Mouse (Mus musculus) right cerebral cortex, postnatal 25 days (tissue): ENCODE measurements around the gene Serpina9.
"Not testable (repeated sequence)": the region's sequence is repeated elsewhere in the genome, so short reads cannot be mapped to it uniquely, and the experiment has no call there.

Experiments
- DNase-seq: peaks from one replicate; pipeline ENCODE4 v3.0.0; 2022

The Serpina9 gene

GRCm38 (mm10) chr12:103988754-103989513, 24.6 kb downstream of the Serpina9 start:
- DNase-seq = no peak

DNA sequence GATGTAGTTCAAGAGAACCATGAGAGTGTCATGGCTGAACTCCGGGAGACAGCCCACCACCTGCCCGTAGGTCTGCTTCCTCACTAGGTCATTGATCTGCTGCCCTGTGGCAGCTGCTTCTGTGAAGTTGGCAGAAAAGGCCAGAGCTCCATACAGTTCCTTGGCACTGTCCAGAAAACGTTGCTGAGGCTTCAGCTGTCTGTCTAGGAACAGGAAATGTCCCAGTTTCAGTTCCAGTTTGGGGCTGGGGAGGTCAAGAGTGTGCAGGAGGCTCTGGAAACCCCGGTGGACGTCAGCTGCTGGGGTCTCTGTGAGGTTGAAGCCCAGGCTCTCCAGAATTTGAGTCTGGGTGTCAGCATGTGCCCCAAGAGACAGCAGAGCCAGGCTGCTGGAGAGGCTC, 27.7 kb downstream of the Serpina9 start:
- no peak for DNase-seq

DNA sequence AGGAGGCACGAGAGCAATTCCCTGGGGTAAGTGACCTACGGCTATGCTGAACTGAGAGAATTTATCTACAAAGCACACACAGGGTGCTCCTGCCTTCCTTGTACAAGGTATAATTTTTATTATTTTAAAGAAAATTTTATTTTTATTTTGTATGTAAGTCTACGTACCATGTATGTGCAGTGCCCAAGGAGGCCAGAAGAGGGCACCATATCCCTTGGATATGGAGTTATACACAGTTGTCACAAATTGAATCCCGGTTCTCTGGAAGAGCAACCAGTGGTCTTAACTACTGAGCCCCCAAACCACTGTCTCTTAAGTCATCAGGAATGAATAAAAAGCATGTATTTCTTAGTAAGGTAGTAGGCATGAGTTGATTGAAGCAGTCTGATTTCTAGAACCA, 28.6 kb downstream of the Serpina9 start:
- DNase-seq = no peak

- no peak for DNase-seq
These were observed 31.8 kb downstream of the Serpina9 start for GRCm38 (mm10) chr12:103981646-103982360.

- DNase-seq = no peak
These were observed 35.3 kb downstream of the Serpina9 start for GRCm38 (mm10) chr12:103978294-103978693.

- no peak for DNase-seq
These were observed 35.7 kb downstream of the Serpina9 start for GRCm38 (mm10) chr12:103977846-103978245.

DNA sequence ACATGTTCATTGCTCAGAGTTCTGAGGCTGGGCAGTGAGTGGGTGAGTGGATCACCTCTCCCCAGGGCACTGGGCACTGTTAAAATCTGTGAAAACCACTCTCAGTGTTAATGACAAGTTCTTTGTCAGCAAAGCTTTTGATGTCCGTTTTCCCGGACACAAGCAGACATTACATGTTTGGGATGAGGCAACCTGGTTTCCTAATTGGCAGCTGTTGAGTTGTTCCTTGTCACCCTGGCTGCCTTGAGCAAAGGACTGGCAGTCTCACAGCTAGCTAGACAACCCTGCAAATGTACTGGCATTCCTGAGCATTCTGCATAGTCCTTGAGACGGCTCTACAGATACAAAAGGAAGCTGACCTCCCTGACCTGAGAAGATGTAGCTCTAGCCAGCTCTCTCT, 36.5 kb downstream of the Serpina9 start:
- DNase-seq = no peak

DNA sequence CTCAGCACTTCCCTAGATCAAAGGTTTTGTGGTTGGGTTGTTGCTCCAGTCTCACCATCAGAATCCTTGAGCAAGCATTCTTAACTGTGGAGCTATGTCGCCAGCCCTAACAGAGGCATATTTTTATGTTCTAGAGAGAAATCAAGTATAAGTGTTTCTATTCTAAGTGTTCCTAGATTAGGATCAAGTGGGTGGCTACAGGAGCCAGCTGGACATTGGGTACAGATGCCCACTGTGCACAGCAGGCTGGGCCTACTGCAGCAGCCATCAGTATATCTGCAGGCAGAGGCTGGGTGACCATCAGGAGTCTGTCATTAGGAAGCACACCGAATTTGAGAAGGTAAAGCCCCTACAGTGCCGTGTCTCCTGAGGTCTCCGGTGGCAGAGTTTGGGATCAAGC, 42.5 kb downstream of the Serpina9 start:
- DNase-seq = no peak

DNA sequence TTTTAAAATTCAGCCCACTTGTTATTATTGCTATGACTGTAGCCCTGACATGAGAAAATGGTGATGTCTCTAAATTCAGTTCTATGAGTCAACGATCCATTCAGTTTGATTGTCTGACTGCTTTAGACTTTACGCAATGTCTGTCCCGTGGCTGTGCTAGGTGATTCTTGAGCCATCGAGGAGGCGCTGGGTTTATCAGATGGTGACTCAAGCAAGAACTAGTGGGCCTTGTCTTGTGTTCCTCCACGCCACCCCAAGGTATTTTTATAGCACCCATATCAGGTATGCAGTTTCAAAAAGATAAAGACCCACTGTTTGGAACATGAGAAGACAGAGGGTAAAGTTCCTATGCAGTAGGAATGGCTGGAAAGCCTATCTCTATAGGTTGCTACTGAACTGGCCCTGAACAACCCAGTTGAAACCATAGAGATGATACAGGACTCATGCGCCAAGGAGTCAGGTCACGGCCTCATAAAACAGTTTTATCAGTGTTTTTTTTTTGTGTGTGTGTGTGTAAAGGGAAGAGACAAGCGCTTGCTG, 43.9 kb downstream of the Serpina9 start:
- no peak for DNase-seq

- no peak for DNase-seq
These were observed 46.8 kb downstream of the Serpina9 start for GRCm38 (mm10) chr12:103966761-103967160.

- no peak for DNase-seq
These were observed 50.3 kb downstream of the Serpina9 start for GRCm38 (mm10) chr12:103963288-103963687.

- no peak for DNase-seq
These were observed 50.7 kb downstream of the Serpina9 start for GRCm38 (mm10) chr12:103962860-103963259.

DNA sequence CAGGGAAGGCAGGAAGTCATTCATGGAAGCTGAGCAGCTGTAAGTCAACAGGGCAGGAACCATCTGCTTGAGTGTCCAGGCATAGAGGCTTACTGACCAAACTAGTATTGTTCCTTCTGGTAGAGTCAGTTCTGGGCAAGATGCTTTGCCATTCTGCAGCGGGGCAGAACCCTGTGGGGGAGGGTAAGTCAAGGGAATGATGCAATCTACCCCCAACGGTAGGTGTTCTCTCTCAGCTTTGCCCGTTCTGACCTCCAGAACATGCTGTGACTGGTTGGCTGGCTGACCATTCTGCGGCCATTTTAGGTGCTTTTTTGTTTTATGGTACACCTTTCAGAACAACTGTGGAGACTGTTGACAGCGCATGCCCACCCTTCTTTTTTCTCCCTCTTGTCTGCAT, 51.2 kb downstream of the Serpina9 start:
- DNase-seq = no peak

GRCm38 (mm10) chr12:103961716-103962115, 51.8 kb downstream of the Serpina9 start:
- DNase-seq = no peak

- DNase-seq = no peak
These were observed 54.8 kb downstream of the Serpina9 start, which contains the start of gene Serpina1e for GRCm38 (mm10) chr12:103958798-103959197. Gene Serpina1e (minus strand): TSS chr12:103958975.

DNA sequence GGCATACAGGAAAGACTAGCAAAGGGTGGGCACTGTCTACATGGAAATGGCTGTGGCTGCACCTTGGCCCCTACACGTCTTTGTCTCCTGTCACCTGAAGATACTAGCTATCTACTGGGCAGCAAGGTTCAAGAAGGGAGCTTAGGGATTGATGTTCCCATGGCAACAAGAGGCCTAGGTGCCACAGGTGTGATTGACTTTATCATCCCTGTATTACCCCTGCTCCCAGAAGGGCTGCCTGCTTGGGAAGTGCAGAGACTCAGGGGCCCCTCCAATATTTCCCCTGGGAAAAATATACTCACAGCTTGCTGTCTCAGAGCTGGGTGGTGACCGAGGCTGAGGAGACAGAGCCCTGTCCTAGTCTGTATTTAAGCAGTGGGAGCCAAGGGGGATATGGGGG, 57.0 kb downstream of the Serpina9 start:
- DNase-seq = not testable (repeated sequence)

GRCm38 (mm10) chr12:103952972-103953371, 60.6 kb downstream of the Serpina9 start:
- DNase-seq = not testable (repeated sequence)

GRCm38 (mm10) chr12:103946243-103946642, 67.3 kb downstream of the Serpina9 start:
- DNase-seq = no peak
